Comparison of ENCODE assay signal across 23 mouse cellular contexts in the genomic region with DNA sequence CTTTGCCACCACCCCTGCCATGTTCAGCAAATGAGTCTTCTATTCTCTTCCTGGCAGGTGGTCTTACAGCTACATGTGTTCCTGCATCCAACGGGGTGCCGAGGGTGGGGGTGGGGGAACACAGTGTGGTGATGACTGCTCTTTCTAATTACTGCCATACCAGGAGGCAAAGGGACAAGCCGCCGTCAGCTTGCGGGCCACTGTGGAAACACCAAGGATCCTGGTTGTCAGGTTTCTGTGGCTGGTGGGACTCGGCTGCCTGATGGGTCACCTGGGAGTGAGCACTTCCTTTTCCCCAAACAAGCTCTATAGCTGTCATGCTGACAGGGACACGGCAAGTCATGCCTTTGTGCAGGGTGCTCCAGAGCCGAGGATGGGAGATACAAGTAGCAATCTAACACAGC.
A peak's percentile ranks its signal among the peaks of the same experiment; 100 is the strongest.
DNase-seq lines count a peak whose midpoint lies in the region; ATAC-seq and TF ChIP-seq lines count a peak whose summit lies in the region.
"Had no signal": no experiment of that assay in that cellular context is flagged by ENCODE, and none has a peak within 500 bp of the region (broad histone marks: within the 10 kb centered on the region; RNA-seq: fewer than 3 reads in every experiment).

No protein-coding gene starts in this region.

- no peak overlapping the region for H3K27ac ChIP-seq in forebrain, embryonic 16.5 days (ENCODE audit: low read length)
- H3K27ac ChIP-seq in forebrain, embryonic 14.5 days (ENCODE audit: low read depth, low read length), result no peak overlapping the region
- H3K27ac ChIP-seq in midbrain, embryonic 13.5 days, result no peak overlapping the region
- no peak overlapping the region for H3K27ac ChIP-seq in midbrain, postnatal 0 days (ENCODE audit: low read depth, low read length)
- no peak overlapping the region for H3K27ac ChIP-seq in hindbrain, embryonic 16.5 days (ENCODE audit: low read depth, low read length)
- H3K27ac ChIP-seq: embryonic facial prominence, embryonic 13.5 days; heart, adult 2 months; heart, embryonic 15.5 days; limb, embryonic 15.5 days; liver, embryonic 15.5 days; midbrain, embryonic 12.5 days; neural tube, embryonic 13.5 days; stomach, embryonic 15.5 days had no signal

- 0 out of 2 replicates have a peak, but pooled peaks have one; percentile 45 for ATAC-seq in forebrain, embryonic 16.5 days
- ATAC-seq in forebrain, embryonic 14.5 days, result no peak
- 0 out of 2 replicates have a peak, but pooled peaks have one; percentile 17 for ATAC-seq in midbrain, embryonic 13.5 days
- ATAC-seq in midbrain, postnatal 0 days (ENCODE audit: low FRiP score), result no peak
- peak; percentile 54 for ATAC-seq in hindbrain, embryonic 16.5 days
- ATAC-seq: CD4-positive, CD25-positive, alpha-beta regulatory T cell, adult 4 months; intestine, embryonic 16.5 days; lung, postnatal 0 days; Patski had no signal

- DNase-seq in forebrain, embryonic 14.5 days (ENCODE audit: low spot score), result no peak
- no peak for DNase-seq in midbrain, postnatal 0 days (ENCODE audit: low spot score)
- peak; percentile 75 for DNase-seq in cerebellum, adult 9-11 months
- DNase-seq in gastrocnemius, postnatal 14 days, result no peak
- no peak for DNase-seq in ovary, adult 18-20 months (ENCODE audit: low spot score)
- DNase-seq: adrenal gland, postnatal 14 days; gastrocnemius, postnatal 10 days; heart, adult 2 months; heart, postnatal 4 days had no signal

- no peak for TF ChIP-seq CTCF in midbrain, postnatal 0 days (IDR thresholded peaks at IDR 0.05)

- no peak overlapping the region for H3K4me2 ChIP-seq in forebrain, embryonic 16.5 days (ENCODE audit: low read length)
- H3K4me2 ChIP-seq in forebrain, embryonic 14.5 days (ENCODE audit: low read length), result no peak overlapping the region
- no peak overlapping the region for H3K4me2 ChIP-seq in midbrain, embryonic 13.5 days (replicated peaks)
- H3K4me2 ChIP-seq in midbrain, postnatal 0 days (ENCODE audit: low read depth, low read length, poor library complexity, severe bottlenecking), result no peak overlapping the region
- H3K4me2 ChIP-seq in hindbrain, embryonic 16.5 days (ENCODE audit: low read length), result no peak overlapping the region
- H3K4me2 ChIP-seq: embryonic facial prominence, embryonic 13.5 days; heart, embryonic 15.5 days; limb, embryonic 15.5 days; liver, embryonic 15.5 days; midbrain, embryonic 12.5 days; neural tube, embryonic 13.5 days; stomach, embryonic 15.5 days had no signal

- H3K4me1 ChIP-seq in forebrain, embryonic 16.5 days (replicated peaks; ENCODE audit: control insufficient read depth, insufficient read depth, low read length), result peaks cover 6% of the 10 kb centered on the region; the same call in 1 of the 2 replicates
- no peaks in the 10 kb centered on the region for H3K4me1 ChIP-seq in forebrain, embryonic 14.5 days (ENCODE audit: control insufficient read depth, insufficient read depth, low read length)
- H3K4me1 ChIP-seq in midbrain, embryonic 13.5 days (replicated peaks), result peaks cover 7% of the 10 kb centered on the region; the same call in 1 of the 2 replicates
- no peaks in the 10 kb centered on the region for H3K4me1 ChIP-seq in midbrain, postnatal 0 days (ENCODE audit: insufficient read depth, low read length)
- H3K4me1 ChIP-seq in hindbrain, embryonic 16.5 days (ENCODE audit: control insufficient read depth, insufficient read depth, low read depth, low read length), result peaks cover 2% of the 10 kb centered on the region; the same call in 1 of the 2 replicates
- H3K4me1 ChIP-seq: embryonic facial prominence, embryonic 13.5 days; heart, embryonic 15.5 days; limb, embryonic 15.5 days; liver, embryonic 15.5 days; midbrain, embryonic 12.5 days; stomach, embryonic 15.5 days had no signal

- H3K9me3 ChIP-seq in forebrain, embryonic 16.5 days (ENCODE audit: control insufficient read depth, low read length), result no peaks in the 10 kb centered on the region
- H3K9me3 ChIP-seq in forebrain, embryonic 14.5 days (replicated peaks; ENCODE audit: control insufficient read depth, low read length), result no peaks in the 10 kb centered on the region
- no peaks in the 10 kb centered on the region for H3K9me3 ChIP-seq in midbrain, embryonic 13.5 days
- H3K9me3 ChIP-seq in midbrain, postnatal 0 days (ENCODE audit: low read length), result no peaks in the 10 kb centered on the region
- no peaks in the 10 kb centered on the region for H3K9me3 ChIP-seq in hindbrain, embryonic 16.5 days (ENCODE audit: control insufficient read depth, low read length)
- H3K9me3 ChIP-seq: embryonic facial prominence, embryonic 13.5 days; heart, embryonic 15.5 days; limb, embryonic 15.5 days; liver, embryonic 15.5 days; midbrain, embryonic 12.5 days; neural tube, embryonic 13.5 days; stomach, embryonic 15.5 days had no signal

- H3K9ac ChIP-seq in forebrain, embryonic 16.5 days (replicated peaks; ENCODE audit: low read depth, low read length), result no peak overlapping the region
- no peak overlapping the region for H3K9ac ChIP-seq in forebrain, embryonic 14.5 days (ENCODE audit: low read length)
- H3K9ac ChIP-seq in midbrain, embryonic 13.5 days (replicated peaks), result no peak overlapping the region
- H3K9ac ChIP-seq in midbrain, postnatal 0 days (replicated peaks; ENCODE audit: low read length, poor library complexity, severe bottlenecking), result no peak overlapping the region
- no peak overlapping the region for H3K9ac ChIP-seq in hindbrain, embryonic 16.5 days (ENCODE audit: low read depth, low read length)
- H3K9ac ChIP-seq: embryonic facial prominence, embryonic 13.5 days; heart, embryonic 15.5 days; limb, embryonic 15.5 days; liver, embryonic 15.5 days; midbrain, embryonic 12.5 days; neural tube, embryonic 13.5 days; stomach, embryonic 15.5 days had no signal

- intact Hi-C loops in gastrocnemius, postnatal 14 days (cut with DNase I; ENCODE audit: low total_unique reads), result no loop called here

- H3K4me3 ChIP-seq in forebrain, embryonic 16.5 days (replicated peaks; ENCODE audit: low read length), result no peak overlapping the region
- no peak overlapping the region for H3K4me3 ChIP-seq in forebrain, embryonic 14.5 days (ENCODE audit: low read depth, low read length)
- H3K4me3 ChIP-seq in midbrain, embryonic 13.5 days (replicated peaks), result no peak overlapping the region
- no peak overlapping the region for H3K4me3 ChIP-seq in midbrain, postnatal 0 days (ENCODE audit: low read depth, low read length)
- H3K4me3 ChIP-seq in hindbrain, embryonic 16.5 days (ENCODE audit: low read length), result no peak overlapping the region
- H3K4me3 ChIP-seq: embryonic facial prominence, embryonic 13.5 days; heart, adult 2 months; heart, embryonic 15.5 days; limb, embryonic 15.5 days; liver, embryonic 15.5 days; midbrain, embryonic 12.5 days; neural tube, embryonic 13.5 days; stomach, embryonic 15.5 days had no signal

- no peaks in the 10 kb centered on the region for H3K36me3 ChIP-seq in forebrain, embryonic 16.5 days (ENCODE audit: control insufficient read depth, insufficient read depth)
- no peaks in the 10 kb centered on the region for H3K36me3 ChIP-seq in forebrain, embryonic 14.5 days (ENCODE audit: control insufficient read depth, insufficient read depth, low read length)
- H3K36me3 ChIP-seq in midbrain, embryonic 13.5 days, result no peaks in the 10 kb centered on the region
- H3K36me3 ChIP-seq in midbrain, postnatal 0 days (ENCODE audit: insufficient read depth, low read length), result no peaks in the 10 kb centered on the region
- H3K36me3 ChIP-seq in hindbrain, embryonic 16.5 days (ENCODE audit: control insufficient read depth, insufficient read depth, low read length), result no peaks in the 10 kb centered on the region
- H3K36me3 ChIP-seq: embryonic facial prominence, embryonic 13.5 days; heart, embryonic 15.5 days; limb, embryonic 15.5 days; liver, embryonic 15.5 days; midbrain, embryonic 12.5 days; neural tube, embryonic 13.5 days; stomach, embryonic 15.5 days had no signal

- no peaks in the 10 kb centered on the region for H3K27me3 ChIP-seq in forebrain, embryonic 16.5 days (replicated peaks; ENCODE audit: control insufficient read depth, insufficient read depth, low read length)
- H3K27me3 ChIP-seq in forebrain, embryonic 14.5 days (replicated peaks; ENCODE audit: control insufficient read depth, insufficient read depth, low read length), result no peaks in the 10 kb centered on the region
- H3K27me3 ChIP-seq in midbrain, embryonic 13.5 days, result no peaks in the 10 kb centered on the region
- H3K27me3 ChIP-seq in midbrain, postnatal 0 days (ENCODE audit: insufficient read depth, low read length), result no peaks in the 10 kb centered on the region
- H3K27me3 ChIP-seq in hindbrain, embryonic 16.5 days (replicated peaks; ENCODE audit: control insufficient read depth, insufficient read depth, low read length), result no peaks in the 10 kb centered on the region
- H3K27me3 ChIP-seq: embryonic facial prominence, embryonic 13.5 days; heart, embryonic 15.5 days; limb, embryonic 15.5 days; liver, embryonic 15.5 days; neural tube, embryonic 13.5 days; stomach, embryonic 15.5 days had no signal

- WGBS in forebrain, embryonic 16.5 days, result 48% methylated on average over 8 of the region's 8 CpGs
- WGBS in forebrain, embryonic 14.5 days, result 58% methylated on average over 8 of the region's 8 CpGs
- WGBS in midbrain, embryonic 13.5 days, result 59% methylated on average over 8 of the region's 8 CpGs
- WGBS in midbrain, postnatal 0 days, result 41% methylated on average over 8 of the region's 8 CpGs
- 44% methylated on average over 8 of the region's 8 CpGs for WGBS in hindbrain, embryonic 16.5 days

Comparison
In these comparisons a context has a peak if more than half of its experiments do, and no peak if none do; other contexts are left out.
1. ATAC-seq: peak in forebrain, embryonic 16.5 days (single experiment), midbrain, embryonic 13.5 days (single experiment) and hindbrain, embryonic 16.5 days (single experiment); none in forebrain, embryonic 14.5 days (single experiment) and midbrain, postnatal 0 days (single experiment).